Comparison of ENCODE assay signal across 11 mouse cellular contexts in genomic region chr16:96620402-96620801, GRCm38 (mm10).
A peak's percentile ranks its signal among the peaks of the same experiment; 100 is the strongest.
DNase-seq lines count a peak whose midpoint lies in the region; ATAC-seq and TF ChIP-seq lines count a peak whose summit lies in the region.
"Had no signal": no experiment of that assay in that cellular context is flagged by ENCODE, and none has a peak within 500 bp of the region (broad histone marks: within the 10 kb centered on the region; RNA-seq: fewer than 3 reads in every experiment).

No protein-coding gene starts in this region.

- no peak overlapping the region for H3K4me3 ChIP-seq in liver, embryonic 11.5 days (ENCODE audit: low read depth, low read length)
- H3K4me3 ChIP-seq in liver, postnatal 0 days (ENCODE audit: low read depth, low read length), result no peak overlapping the region
- H3K4me3 ChIP-seq: heart, embryonic 13.5 days; stomach, embryonic 15.5 days had no signal

- H3K36me3 ChIP-seq in liver, embryonic 11.5 days (ENCODE audit: control insufficient read depth, insufficient read depth, low read length), result no peaks in the 10 kb centered on the region
- H3K36me3 ChIP-seq in liver, postnatal 0 days (replicated peaks; ENCODE audit: insufficient read depth, low read length), result no peaks in the 10 kb centered on the region
- H3K36me3 ChIP-seq: heart, embryonic 13.5 days; stomach, embryonic 15.5 days had no signal

- H3K4me2 ChIP-seq in liver, embryonic 11.5 days, result no peak overlapping the region
- H3K4me2 ChIP-seq in liver, postnatal 0 days (ENCODE audit: low read depth, low read length), result no peak overlapping the region
- H3K4me2 ChIP-seq: heart, embryonic 13.5 days; stomach, embryonic 15.5 days had no signal

- H3K9ac ChIP-seq in liver, embryonic 11.5 days (ENCODE audit: low read depth, low read length), result no peak overlapping the region
- no peak overlapping the region for H3K9ac ChIP-seq in liver, postnatal 0 days (replicated peaks)
- H3K9ac ChIP-seq: heart, embryonic 13.5 days; stomach, embryonic 15.5 days had no signal

- WGBS in liver, embryonic 11.5 days, result 85% methylated on average over 5 of the region's 5 CpGs
- 80% methylated on average over 5 of the region's 5 CpGs for whole genome bisulfite sequencing in liver, postnatal 0 days (ENCODE audit: insufficient replicate concordance)

- ATAC-seq in liver, embryonic 11.5 days (replicated peaks; ENCODE audit: low FRiP score), result no peak
- no peak for ATAC-seq in liver, postnatal 0 days

- H3K9me3 ChIP-seq in liver, embryonic 11.5 days (ENCODE audit: control insufficient read depth, low read length), result no peaks in the 10 kb centered on the region
- no peaks in the 10 kb centered on the region for H3K9me3 ChIP-seq in liver, postnatal 0 days (ENCODE audit: low read length)
- H3K9me3 ChIP-seq: heart, embryonic 13.5 days; stomach, embryonic 15.5 days had no signal

- no peak for TF ChIP-seq EP300 in liver, postnatal 0 days (IDR thresholded peaks at IDR 0.05; ENCODE audit: low read depth)

- no peaks in the 10 kb centered on the region for H3K4me1 ChIP-seq in liver, embryonic 11.5 days (replicated peaks; ENCODE audit: control insufficient read depth, insufficient read depth, low read length)
- H3K4me1 ChIP-seq in liver, postnatal 0 days (ENCODE audit: insufficient read depth), result no peaks in the 10 kb centered on the region
- H3K4me1 ChIP-seq: stomach, embryonic 15.5 days had no signal

- TF ChIP-seq CTCF in liver, postnatal 0 days (IDR thresholded peaks at IDR 0.05; ENCODE audit: low read depth), result no peak

- no peaks in the 10 kb centered on the region for H3K27me3 ChIP-seq in liver, embryonic 11.5 days (replicated peaks; ENCODE audit: control insufficient read depth, insufficient read depth, low read length)
- no peaks in the 10 kb centered on the region for H3K27me3 ChIP-seq in liver, postnatal 0 days (ENCODE audit: insufficient read depth, low read length)
- H3K27me3 ChIP-seq: stomach, embryonic 15.5 days had no signal

- DNase-seq in adrenal gland, postnatal 10 days, result peak; percentile 39
- DNase-seq in adrenal gland, adult 8-10 months, result no peak
- peak; percentile 34 for DNase-seq in urinary bladder, postnatal 14 days (ENCODE audit: low spot score)
- no peak for DNase-seq in urinary bladder, postnatal 25 days (ENCODE audit: low spot score)
- peak; percentile 71 to 91 for DNase-seq in layer of hippocampus, postnatal 14 days (ENCODE audit: low spot score in 2 of 2)
- no peak for DNase-seq in retina, postnatal 1 day
- DNase-seq in liver, embryonic 11.5 days (ENCODE audit: low spot score), result no peak
- DNase-seq in liver, postnatal 0 days, result no peak

- no peak overlapping the region for H3K27ac ChIP-seq in liver, embryonic 11.5 days (ENCODE audit: low read depth, low read length)
- H3K27ac ChIP-seq in liver, postnatal 0 days (ENCODE audit: low read depth), result no peak overlapping the region
- H3K27ac ChIP-seq: heart, embryonic 13.5 days; macrophage; stomach, embryonic 15.5 days had no signal

Comparison
In these comparisons a context has a peak if more than half of its experiments do, and no peak if none do; other contexts are left out.
1. DNase-seq: peak in adrenal gland, postnatal 10 days (single experiment), urinary bladder, postnatal 14 days (single experiment) and layer of hippocampus, postnatal 14 days (2 of 2); none in adrenal gland, adult 8-10 months (single experiment), urinary bladder, postnatal 25 days (single experiment), retina, postnatal 1 day (single experiment), liver, embryonic 11.5 days (single experiment) and liver, postnatal 0 days (single experiment).